Mouse (Mus musculus): Measurements from ENCODE around the gene Stim2.

Stim2 gene

DNA sequence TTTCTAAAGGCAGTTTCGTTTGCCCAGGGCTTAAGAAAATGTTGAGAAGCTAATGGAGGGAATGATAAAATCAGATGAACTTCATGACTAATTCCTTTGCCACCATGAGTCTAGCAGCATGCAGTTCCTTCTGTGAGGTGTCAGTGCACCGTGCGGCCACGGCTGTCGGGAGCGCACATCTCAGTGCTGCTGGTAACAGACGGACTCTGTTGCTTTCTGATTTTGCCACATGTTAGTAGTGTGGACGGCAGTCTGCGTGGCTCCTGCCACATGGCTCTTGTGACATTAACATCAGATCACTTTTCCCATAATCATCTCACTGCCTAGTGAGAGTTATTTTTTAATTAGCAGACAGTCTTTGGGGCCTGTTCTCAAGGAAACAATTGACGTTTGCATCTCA is 118.2 kb downstream of the Stim2 start:
- no peak for DNase-seq (ENCODE audit: low spot score)

DNA sequence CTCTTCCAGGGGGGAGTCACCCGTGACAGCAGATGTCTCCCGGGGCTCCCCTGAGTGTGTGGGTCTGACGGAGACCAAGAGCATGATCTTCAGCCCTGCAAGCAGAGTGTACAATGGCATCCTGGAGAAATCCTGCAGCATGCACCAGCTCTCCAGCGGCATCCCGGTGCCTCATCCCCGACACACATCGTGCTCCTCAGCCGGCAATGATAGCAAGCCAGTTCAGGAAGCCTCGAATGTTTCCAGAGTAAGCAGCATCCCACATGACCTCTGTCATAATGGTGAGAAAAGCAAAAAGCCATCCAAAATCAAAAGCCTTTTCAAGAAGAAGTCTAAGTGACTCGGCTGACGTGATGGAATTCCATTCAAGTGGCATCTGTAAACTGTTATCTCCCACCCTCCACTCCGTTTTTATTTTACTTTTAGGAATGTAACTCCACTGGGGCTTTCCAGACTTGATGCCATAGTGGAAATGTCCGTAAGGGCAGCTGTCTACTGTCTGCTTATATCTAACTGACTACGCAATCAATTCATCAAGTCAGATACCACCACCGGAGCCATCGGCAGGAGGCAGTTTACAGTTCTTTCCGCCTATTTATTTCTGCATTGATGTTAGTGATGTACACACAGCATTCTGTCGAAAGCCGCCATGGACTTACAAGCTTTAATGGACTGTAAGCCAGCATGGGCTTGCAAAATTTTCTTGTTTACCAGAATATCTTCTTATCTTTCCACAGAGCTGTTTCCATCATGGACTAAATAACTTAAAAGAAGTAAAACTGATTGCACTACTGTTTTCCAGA is 120.3 kb downstream of the Stim2 start:
- DNase-seq (ENCODE audit: low spot score) = no peak

DNA sequence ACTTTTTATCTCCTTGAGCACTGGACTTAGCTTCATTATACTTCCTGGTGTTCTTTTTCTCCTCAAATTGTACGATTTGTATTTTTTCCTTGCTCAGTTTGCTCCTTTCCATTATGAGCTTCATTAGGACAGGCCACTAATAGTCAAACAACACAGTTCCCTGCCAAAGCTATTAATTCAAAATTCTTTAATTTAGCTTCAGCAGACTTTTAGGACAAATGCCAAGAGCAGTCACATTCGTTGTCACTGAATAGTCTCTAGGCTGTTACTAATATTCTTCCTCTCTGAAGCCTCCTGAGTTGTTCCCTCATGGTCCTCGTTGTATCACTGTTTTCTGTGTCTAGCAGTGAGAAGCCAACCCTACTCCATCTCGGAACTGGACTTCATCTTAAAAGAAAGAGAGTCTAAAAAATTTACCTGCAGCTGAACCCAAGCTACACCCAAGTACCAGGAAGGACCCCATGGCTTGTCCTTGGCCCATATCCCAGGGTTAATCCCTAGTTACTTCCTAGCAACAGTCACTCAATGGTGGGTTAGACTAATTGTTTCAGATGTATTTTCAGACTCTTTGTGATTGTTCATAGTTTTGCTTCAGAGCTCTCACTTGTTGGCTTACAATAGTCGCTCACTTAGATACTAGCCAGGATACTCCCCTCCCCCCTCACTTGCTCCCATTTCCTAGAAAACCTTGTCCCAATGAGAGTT is 149.9 kb downstream of the Stim2 start:
- DNase-seq (ENCODE audit: low spot score) = no peak

DNA sequence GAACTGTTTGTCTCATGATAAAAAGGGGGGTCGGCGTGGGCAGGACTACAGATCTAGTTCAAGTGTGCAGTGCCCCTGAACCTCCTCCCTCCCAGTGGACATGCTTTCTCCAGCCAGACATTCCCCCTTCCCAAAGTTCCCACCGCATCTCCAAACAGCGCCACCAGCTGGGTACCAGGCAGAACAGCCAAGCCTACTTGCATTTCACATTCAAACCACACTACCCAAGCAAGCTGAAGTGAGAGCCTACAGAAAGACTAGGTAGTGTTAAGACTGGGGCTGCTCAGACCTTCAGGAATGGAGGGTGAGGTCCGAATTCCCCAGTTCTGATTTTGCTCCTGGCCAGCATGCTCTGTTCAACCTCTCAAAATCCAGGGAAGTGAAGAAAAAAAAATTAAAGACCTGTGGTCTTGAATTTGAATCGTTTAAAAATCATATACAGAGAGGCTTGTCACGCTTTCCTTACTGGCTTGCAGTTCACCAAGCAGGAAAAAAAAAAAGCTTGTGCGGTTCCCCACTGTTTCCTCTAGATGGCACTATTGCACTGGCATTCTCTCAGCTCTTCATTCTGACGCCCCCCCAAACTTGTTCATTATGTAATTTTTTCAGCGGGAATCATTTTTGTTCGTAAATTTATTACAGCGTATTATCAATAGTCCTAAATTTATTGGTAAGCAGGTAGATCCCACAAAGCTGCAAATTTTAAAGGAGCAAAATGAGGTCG is 156.4 kb downstream of the Stim2 start:
- DNase-seq (ENCODE audit: low spot score) = peak; percentile 59

DNA sequence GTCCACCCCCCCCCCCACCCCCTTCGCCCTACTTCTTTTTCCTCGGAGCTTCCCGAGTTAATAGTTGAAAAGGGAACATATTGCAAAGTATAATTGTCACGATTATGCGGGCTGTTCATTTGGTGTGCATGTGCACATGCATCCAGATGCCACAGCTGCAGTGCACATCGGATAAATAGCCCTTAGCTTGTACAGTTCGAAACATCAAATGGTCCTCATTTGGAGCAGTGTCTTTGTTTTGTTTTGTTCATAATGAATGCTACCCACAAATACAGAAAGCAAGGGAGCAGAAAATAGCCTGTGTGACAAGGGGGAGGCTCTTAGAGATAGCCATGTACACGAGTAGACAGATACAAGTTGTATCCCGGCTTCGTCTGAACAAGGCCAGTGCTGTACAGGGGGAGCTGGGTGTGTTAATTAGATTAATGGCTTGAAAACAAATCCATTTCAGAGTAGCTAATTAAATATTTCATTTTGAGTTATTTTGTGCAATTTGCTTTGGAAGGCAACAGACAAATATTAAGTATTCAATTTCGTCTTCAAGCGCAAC is 157.0 kb downstream of the Stim2 start:
- DNase-seq (ENCODE audit: low spot score) = no peak

DNA sequence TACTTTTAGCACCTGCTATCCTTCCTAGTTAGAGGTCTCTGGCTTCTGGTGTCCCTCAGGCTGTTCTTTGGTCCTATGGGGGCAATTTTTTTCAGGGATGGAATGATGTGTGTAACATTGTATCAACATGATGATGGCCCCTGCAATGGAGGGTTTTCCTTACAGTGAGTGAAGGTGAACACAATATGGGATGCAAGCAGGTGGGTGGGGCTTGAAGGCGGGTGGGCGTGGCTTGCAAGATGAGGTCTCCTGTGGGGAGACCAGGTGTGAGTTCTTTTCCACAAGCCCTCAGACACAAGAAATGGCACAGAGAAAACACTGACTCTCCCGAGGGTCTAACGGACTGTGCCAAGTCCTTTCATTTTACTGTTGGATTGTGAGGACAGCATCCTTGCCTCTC is 157.6 kb downstream of the Stim2 start:
- no peak for DNase-seq (ENCODE audit: low spot score)

DNA sequence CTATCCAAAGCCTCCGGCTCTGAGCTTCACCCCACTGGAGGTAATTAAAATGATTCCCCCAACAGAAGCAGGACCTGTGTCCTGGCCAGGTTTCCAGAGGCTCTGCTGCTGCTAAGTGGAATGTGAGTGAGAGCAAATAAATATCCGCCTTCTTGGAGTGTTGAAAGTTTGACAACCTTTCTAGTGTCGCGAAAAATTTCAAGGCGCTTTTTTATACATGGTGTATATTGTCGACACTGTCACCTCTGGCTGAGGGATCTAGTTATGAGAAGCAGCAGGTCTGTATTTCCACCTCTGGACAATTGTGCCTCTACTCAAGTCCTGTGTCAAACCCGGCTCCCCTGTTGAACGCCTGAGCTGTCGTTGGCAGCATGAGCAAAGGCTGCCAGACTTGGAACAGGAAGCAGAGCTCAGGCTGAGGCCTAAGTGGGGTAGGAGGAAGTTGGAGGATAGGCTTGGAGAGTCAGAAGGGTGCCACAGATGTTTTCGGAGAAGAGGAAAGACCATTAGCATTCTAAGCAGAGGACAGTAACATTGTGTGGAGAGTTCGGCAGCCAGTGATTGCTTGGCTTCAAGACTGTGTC is 158.7 kb downstream of the Stim2 start:
- no peak for DNase-seq (ENCODE audit: low spot score)

DNA sequence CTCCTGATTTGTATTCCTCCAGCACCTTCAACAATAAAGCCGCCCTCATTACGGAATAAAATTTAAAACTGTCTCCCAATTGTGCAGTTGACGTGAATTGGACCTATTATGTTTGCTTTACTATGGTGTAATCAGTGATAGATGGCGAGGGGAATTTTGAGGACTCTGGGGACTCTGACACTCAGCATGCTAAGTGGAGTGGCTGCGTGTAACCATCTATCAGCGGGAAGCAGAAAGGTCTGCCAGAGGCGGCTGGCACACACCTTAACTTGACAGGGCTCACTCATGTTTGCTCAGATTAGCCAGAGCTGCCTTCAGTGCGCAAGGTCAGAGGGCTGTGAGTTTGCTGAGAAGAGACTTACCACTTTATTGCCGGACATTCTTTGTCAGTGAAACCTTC is 159.9 kb downstream of the Stim2 start:
- DNase-seq (ENCODE audit: low spot score) = no peak

DNA sequence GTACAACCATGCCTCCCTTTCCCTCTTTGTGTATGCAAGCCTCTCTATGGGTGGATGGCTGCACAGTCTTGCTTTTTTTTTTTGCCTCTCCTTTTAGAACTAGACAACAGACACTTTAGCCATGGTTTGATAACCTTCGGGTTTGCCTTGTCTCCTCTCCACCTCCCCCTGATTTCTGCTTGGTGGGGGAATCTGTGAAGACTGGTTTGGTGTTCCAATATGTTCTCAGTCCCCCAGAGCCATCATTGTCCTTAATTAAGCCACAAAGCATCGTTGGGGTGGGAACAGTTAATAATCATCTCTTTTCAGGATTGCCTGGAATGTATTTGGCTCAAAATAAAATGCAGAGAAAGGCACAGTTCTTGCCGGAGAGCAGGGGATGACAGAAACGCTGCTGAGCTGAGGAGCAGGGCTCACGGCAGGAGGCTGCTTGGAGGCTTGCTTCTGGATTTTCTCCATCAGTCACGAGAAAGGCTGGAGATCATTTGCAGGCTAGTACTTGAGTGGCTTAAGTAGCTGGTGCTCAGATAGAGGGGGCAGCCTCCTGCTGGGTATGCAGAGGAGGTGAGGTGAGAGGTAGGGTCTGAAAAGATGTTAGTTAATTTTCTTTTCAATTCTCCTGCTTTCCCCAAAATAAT is 161.0 kb downstream of the Stim2 start:
- no peak for DNase-seq (ENCODE audit: low spot score)

DNA sequence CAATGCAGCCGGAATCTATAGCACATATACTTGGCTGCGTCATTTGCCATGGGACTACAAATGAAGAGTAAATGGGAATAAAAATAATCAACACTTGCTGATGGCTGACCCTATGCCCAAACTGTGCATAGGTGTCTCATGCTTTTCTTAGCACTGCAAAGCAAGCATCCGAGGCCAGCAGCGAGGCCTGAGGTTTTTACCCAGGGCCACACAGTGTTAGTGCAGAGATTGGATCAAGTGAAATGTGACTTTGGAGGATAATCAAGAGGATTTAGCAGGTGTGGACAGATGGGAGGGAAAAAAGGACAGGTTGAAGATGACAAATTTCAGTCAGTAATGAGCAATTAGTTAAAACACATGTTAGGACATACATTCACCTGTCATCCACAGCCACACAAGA is 162.3 kb downstream of the Stim2 start:
- no peak for DNase-seq (ENCODE audit: low spot score)

DNA sequence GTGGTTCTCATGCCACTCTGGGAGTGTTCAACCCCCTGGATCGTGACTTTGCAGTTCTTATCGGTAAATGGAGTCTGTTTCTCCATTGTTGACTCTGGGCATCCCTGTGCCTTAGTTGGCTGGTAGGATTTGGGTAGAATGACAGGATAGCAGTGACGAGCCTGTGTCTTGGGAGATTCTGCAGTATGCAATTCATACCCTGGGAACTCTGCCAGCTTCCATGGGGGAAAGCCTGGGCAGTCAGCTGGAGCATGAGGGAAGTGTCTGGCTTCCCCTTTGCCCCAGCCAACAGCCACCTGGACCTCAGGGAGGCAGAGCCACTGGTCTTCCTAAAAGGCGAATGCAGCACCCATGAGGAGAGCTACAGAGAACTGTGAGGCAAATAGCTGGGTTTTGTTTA is 165.6 kb downstream of the Stim2 start:
- no peak for DNase-seq (ENCODE audit: low spot score)
